Mouse (Mus musculus) neural tube, embryonic 13.5 days (tissue): ENCODE data around the gene H3f3a. TPM values are rescaled to one million over a fixed set of nuclear protein-coding genes. Genes with fewer than 3 reads are reported as not detected.
A peak's percentile ranks its signal among the peaks of the same experiment; 100 is the strongest.

Source experiments
- ATAC-seq: fragments of 200-750 bp; cut with Nextera tagmentation; 2 replicates; pipeline ENCODE4 v1.8.0; 2017; ENCODE audit warnings: low read depth, mild to moderate bottlenecking, moderate TSS enrichment, moderate library complexity
- H3K27ac ChIP-seq: fragments of 300-500 bp; sonication (generic); replicated peaks from 2 replicates; pipeline ENCODE4 v1.5.1; 2015; ENCODE audit warnings: moderate library complexity, mild to moderate bottlenecking, inconsistent platforms
- H3K27me3 ChIP-seq: fragments of 300-500 bp; sonication (generic); 2 replicates; pipeline ENCODE4 v1.6.1; 2015; ENCODE audit warnings: mild to moderate bottlenecking, inconsistent platforms
- H3K36me3 ChIP-seq: fragments of 300-500 bp; sonication (generic); 2 replicates; pipeline ENCODE4 v1.6.1; 2015; ENCODE audit warnings: mild to moderate bottlenecking, inconsistent platforms
- H3K4me1 ChIP-seq: fragments of 300-500 bp; sonication (generic); replicated peaks from 2 replicates; pipeline ENCODE4 v1.6.1; 2015; ENCODE audit warnings: inconsistent platforms
- H3K4me2 ChIP-seq: fragments of 300-500 bp; sonication (generic); 2 replicates; pipeline ENCODE4 v1.6.1; 2015; ENCODE audit warnings: inconsistent platforms, mild to moderate bottlenecking, moderate library complexity
- H3K4me3 ChIP-seq: fragments of 300-500 bp; sonication (generic); 2 replicates; pipeline ENCODE4 v1.5.1; 2015; ENCODE audit warnings: mild to moderate bottlenecking, inconsistent platforms
- H3K9ac ChIP-seq: fragments of 300-500 bp; sonication (generic); 2 replicates; pipeline ENCODE4 v1.6.1; 2015; ENCODE audit warnings: moderate library complexity, mild to moderate bottlenecking, inconsistent platforms
- H3K9me3 ChIP-seq: fragments of 300-500 bp; sonication (generic); 2 replicates; pipeline ENCODE4 v1.6.1; 2016; ENCODE audit warnings: inconsistent platforms
- WGBS: fragments of 180-500 bp; shearing (Covaris S2); methylation state at CpG from one replicate; pipeline ENCODE4 v1.1.7; 2015; 5-methylcytosine and 5-hydroxymethylcytosine counted together
- polyA plus RNA-seq: library from polyadenylated mRNA; unstranded; fragments of >200 nt; fragmentation: Nextera tagmentation; extraction: Ambion mirVana; gene quantifications from 2 replicates; pipeline ENCODE4 v1.2.1, GENCODE M21; 2015

H3f3a gene
- polyA plus RNA-seq, 1 experiment from 2014 or later: 3,867 TPM

DNA sequence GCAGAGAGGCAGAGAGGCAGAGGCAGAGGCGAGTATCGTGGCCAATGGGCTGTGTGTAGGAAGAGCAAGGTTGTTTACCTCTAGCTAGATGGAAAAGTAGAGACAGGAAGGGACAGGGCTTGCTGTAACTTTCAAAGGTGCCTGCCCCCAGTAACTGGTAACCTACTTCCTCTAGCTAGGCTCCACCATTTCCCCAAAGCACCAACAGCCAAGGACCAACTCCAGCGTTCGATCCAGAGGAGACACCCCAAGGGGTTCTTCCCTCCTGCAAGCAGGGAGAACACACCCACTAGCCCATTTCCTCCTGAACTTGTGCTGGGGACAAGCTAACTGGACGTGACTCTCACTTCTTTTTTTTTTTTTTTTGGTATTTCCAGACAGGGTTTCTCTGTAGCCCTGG lies 47.2 kb downstream of the H3f3a start:
- Histone ChIP-seq H3K36me3 (no peaks in the 10 kb centered on the region), H3K27me3 (peaks cover 8% of the 10 kb centered on the region; the same call in 1 of the 2 replicates), H3K4me3 (no peak overlapping the region), H3K9me3 (no peaks in the 10 kb centered on the region), H3K4me2 (no peak overlapping the region), H3K9ac (no peak overlapping the region), H3K27ac (no peak overlapping the region), H3K4me1 (peaks cover 28% of the 10 kb centered on the region)
- ATAC-seq: no peak
- 64% methylated on average over 5 of the region's 5 CpGs for WGBS

DNA sequence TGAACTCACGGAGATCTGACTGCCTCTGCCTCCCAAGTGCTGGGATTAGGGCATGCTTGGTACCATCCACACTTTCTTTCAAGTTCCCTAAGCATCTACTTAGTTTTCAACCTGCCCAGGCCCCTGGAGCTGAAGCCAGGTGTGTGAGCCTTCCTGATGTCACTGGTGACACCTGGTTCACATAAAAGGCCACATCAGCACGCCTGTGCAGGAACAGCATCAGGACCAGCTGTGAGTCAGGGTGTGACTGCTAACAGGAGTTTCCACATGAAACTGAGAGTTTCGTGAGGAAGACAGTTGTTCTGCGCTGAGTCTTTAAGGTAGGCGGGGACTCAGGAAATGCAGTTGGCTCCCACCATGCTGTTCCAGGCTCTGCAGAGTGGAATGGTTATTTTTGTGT lies 48.4 kb downstream of the H3f3a start:
- peaks cover 8% of the 10 kb centered on the region; the same call in 1 of the 2 replicates for H3K27me3 ChIP-seq
- 84% methylated on average over 5 of the region's 5 CpGs for WGBS

DNA sequence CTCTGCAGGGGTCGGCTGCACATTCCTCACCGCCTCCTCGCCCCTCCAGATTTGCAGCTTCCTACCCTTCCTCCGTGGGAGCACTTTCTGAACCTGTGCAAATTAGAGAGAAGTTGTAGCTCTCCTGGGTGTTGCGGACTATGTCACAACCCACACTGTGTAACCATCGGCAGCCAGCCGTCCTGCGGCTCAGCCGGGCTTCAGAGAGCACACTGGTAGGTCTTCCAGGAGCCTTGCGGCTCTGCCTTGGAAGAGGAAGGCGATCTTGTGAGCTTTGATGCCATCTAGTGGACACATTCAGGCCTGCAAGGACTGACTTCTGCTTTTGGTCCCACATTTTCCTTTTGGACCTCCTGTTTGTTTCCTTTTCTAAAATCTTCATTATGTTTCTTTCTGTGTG lies 49.9 kb downstream of the H3f3a start:
- peak overlapping the region; percentile 38 for H3K4me3 ChIP-seq
- peaks cover 28% of the 10 kb centered on the region for H3K4me1 ChIP-seq
- peak overlapping the region; percentile 81 for H3K4me2 ChIP-seq
- H3K9me3 ChIP-seq: no peaks in the 10 kb centered on the region
- peak overlapping the region; percentile 64 for H3K9ac ChIP-seq
- H3K36me3 ChIP-seq: no peaks in the 10 kb centered on the region
- peaks cover 8% of the 10 kb centered on the region; the same call in 1 of the 2 replicates for H3K27me3 ChIP-seq
- no peak overlapping the region for H3K27ac ChIP-seq
- 2% methylated on average over 11 of the region's 11 CpGs for WGBS
- ATAC-seq: peak; percentile 74; the same call in 1 of the 2 replicates

More for the DNA sequence above, 48.4 kb downstream of the H3f3a start:
- H3K4me2 ChIP-seq: no peak overlapping the region
- no peak overlapping the region for H3K27ac ChIP-seq
- peaks cover 28% of the 10 kb centered on the region for H3K4me1 ChIP-seq
- H3K4me3 ChIP-seq: no peak overlapping the region
- no peaks in the 10 kb centered on the region for H3K9me3 ChIP-seq
- no peak for ATAC-seq
- H3K9ac ChIP-seq: no peak overlapping the region
- H3K36me3 ChIP-seq: no peaks in the 10 kb centered on the region

DNA sequence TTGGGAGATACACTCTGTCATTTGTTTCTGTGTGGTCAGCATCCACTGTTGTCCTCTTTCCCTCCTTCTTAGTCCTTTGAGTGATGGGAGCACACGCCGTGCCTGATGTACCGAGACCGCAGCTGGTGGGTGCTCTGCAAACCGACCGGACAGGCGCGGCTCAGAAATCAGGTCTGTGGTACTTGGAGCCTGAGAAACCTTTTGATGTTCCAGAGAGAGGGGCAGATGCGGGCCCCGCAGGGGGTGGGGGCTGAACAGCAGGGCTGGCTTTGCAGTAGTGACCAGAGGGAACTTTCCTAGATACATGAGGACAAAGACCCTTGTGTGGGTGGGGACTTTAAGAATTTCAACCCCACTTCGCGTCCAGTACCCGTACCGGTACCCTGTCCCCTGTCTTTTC lies 50.4 kb downstream of the H3f3a start:
- 0 out of 2 replicates have a peak, but pooled peaks have one; percentile 33 for ATAC-seq
- Histone ChIP-seq H3K4me3 (peak overlapping the region; percentile 38), H3K4me1 (peaks cover 23% of the 10 kb centered on the region), H3K9ac (peak overlapping the region; percentile 64), H3K4me2 (peak overlapping the region; percentile 81), H3K9me3 (no peaks in the 10 kb centered on the region), H3K36me3 (no peaks in the 10 kb centered on the region), H3K27me3 (peaks cover 8% of the 10 kb centered on the region; the same call in 1 of the 2 replicates), H3K27ac (no peak overlapping the region)
- WGBS: 6% methylated on average over 14 of the region's 14 CpGs

DNA sequence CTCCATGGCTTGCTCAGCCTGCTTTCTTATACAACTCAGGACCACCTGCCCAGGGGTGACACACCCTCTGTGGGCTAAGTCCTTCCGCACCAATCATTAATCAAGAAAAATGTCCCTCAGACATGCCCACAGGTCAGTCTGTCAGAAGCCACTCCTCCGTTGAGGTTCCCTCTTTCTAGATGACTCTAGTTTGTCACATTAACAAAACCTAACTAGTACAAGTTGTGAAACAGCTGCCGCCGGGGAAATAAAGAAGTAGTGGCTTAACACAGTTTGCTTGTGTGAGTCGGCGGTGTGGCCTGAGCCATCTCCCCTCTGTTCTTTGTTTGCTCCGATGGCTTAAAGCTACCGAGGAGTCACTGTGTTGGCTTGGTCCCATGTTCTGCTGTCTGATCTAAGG lies 51.1 kb downstream of the H3f3a start:
- 87% methylated on average over 8 of the region's 8 CpGs for WGBS
- no peak overlapping the region for H3K4me3 ChIP-seq
- H3K4me2 ChIP-seq: peak overlapping the region; percentile 81; the same call in 1 of the 2 replicates
- no peak overlapping the region for H3K9ac ChIP-seq
- ATAC-seq: no peak
- H3K36me3 ChIP-seq: no peaks in the 10 kb centered on the region
- H3K27me3 ChIP-seq: peaks cover 8% of the 10 kb centered on the region; the same call in 1 of the 2 replicates
- no peak overlapping the region for H3K27ac ChIP-seq
- peaks cover 16% of the 10 kb centered on the region for H3K4me1 ChIP-seq
- no peaks in the 10 kb centered on the region for H3K9me3 ChIP-seq

DNA sequence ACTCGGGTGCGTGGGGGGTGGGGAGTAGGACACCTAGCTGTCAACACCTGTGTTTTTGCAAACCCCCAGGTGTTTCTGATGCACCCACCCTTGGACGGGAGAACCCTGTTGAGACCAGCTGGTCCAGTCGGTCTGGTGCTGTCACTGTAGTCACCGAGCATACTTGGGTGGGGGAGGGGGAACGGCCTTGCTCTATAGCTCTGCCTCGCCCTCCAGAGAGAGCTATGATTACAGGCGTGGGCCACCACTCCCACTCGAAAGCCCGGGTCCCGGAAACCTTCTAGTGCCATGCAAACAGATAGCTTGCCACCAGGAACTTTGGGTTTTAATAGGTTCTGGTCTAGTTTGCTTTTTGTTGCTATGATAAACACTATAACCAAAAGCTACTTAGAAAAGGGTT lies 51.6 kb downstream of the H3f3a start:
- no peak overlapping the region for H3K9ac ChIP-seq
- peaks cover 8% of the 10 kb centered on the region; the same call in 1 of the 2 replicates for H3K27me3 ChIP-seq
- no peaks in the 10 kb centered on the region for H3K36me3 ChIP-seq
- peaks cover 11% of the 10 kb centered on the region for H3K4me1 ChIP-seq
- H3K27ac ChIP-seq: no peak overlapping the region
- no peak overlapping the region for H3K4me2 ChIP-seq
- H3K9me3 ChIP-seq: no peaks in the 10 kb centered on the region
- H3K4me3 ChIP-seq: no peak overlapping the region
- no peak for ATAC-seq
- 89% methylated on average over 11 of the region's 11 CpGs for WGBS

DNA sequence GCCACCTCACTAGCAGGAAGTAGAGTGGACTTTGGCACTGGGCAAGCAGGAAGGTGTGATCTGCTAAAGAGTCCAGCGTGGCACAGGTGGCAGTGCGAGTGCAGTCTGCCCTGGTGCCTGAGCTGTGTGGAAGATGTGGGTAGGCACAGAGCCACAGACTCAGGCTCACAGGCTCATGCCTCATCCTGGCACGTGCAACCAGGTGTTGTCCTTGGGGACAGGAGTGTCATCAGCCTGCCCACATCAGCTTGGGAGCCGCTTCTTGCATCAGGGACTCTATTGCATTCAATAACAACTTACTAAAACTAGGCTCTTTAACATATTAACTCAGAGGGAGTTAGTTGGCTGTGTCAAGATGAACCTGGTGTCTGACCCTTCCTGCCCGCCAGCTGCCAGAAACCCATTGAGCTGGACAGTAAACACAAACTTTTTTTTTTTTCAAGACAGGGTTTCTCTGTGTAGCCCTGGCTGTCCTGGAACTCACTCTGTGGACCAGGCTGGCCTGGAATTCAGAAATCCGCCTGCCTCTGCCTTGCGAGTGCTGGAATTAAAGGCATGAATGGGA lies 55.7 kb downstream of the H3f3a start:
- Histone ChIP-seq H3K4me2 (no peak overlapping the region), H3K27ac (no peak overlapping the region), H3K4me1 (peaks cover 2% of the 10 kb centered on the region), H3K27me3 (peaks cover 3% of the 10 kb centered on the region; the same call in 1 of the 2 replicates), H3K4me3 (no peak overlapping the region), H3K36me3 (peaks cover 17% of the 10 kb centered on the region), H3K9me3 (no peaks in the 10 kb centered on the region), H3K9ac (no peak overlapping the region)
- no peak for ATAC-seq
- WGBS: 93% methylated on average over 7 of the region's 7 CpGs

DNA sequence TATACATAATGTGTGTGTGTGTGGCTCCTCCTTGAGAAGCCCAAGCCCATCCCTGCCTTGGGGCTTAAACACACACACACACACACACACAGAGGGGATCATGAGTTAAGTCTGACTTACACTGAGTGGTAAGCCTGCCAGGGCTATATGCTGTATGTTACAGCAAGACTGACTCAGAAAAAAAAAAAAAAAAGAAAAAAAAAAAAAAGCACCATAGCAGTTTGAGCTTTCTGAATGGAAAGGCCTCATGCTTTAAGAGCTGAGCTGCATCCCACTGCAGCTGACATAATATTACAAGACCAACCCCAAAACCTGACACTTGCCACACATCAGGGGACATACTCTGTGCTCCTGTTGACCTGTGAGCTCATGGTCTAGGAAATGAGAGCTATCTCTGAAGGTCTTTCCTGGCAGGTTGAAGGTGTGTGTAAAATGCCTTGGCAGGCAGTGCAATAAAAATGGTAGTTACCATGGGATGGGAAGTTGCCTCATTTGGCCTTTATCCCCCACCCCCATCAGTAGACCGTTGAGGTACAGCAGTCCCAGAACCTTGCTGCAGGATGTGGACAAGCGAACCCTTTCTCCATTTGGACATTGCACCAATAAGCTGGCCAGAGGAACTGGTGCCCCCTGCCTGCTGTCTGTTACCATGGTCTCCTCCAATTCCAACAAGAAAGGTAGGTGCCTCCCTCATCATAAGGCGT lies 56.3 kb downstream of the H3f3a start:
- H3K4me1 ChIP-seq: no peaks in the 10 kb centered on the region
- ATAC-seq: no peak
- H3K4me2 ChIP-seq: no peak overlapping the region
- no peak overlapping the region for H3K9ac ChIP-seq
- H3K4me3 ChIP-seq: no peak overlapping the region
- H3K27me3 ChIP-seq: no peaks in the 10 kb centered on the region
- WGBS: 87% methylated on average over 3 of the region's 3 CpGs
- no peak overlapping the region for H3K27ac ChIP-seq
- no peaks in the 10 kb centered on the region for H3K9me3 ChIP-seq
- H3K36me3 ChIP-seq: peaks cover 23% of the 10 kb centered on the region

DNA sequence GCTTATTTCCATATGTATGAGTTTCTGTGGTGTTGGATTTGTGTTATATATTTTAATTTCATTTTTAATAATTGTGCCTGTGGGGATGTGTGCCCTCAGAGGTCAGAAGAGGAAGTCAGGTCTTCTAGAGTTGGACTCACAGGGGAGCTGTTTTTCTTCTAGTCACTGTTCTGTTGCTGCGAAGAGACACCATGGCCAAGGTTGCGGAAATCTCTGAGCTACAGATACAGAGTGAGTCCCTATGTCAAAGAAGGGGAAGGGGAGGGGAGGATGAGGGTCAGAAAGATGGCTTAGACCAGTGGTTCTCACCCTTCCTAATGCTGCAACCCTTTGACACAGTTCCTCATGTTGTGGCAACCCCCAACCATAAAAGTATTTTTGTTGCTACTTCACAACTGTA lies 57.0 kb downstream of the H3f3a start:
- Histone ChIP-seq H3K36me3 (peaks cover 30% of the 10 kb centered on the region), H3K4me2 (no peak overlapping the region), H3K9me3 (no peaks in the 10 kb centered on the region), H3K9ac (no peak overlapping the region), H3K27me3 (no peaks in the 10 kb centered on the region), H3K4me1 (no peaks in the 10 kb centered on the region), H3K4me3 (no peak overlapping the region), H3K27ac (no peak overlapping the region)
- WGBS: 91% methylated on average over 2 of the region's 2 CpGs
- no peak for ATAC-seq

DNA sequence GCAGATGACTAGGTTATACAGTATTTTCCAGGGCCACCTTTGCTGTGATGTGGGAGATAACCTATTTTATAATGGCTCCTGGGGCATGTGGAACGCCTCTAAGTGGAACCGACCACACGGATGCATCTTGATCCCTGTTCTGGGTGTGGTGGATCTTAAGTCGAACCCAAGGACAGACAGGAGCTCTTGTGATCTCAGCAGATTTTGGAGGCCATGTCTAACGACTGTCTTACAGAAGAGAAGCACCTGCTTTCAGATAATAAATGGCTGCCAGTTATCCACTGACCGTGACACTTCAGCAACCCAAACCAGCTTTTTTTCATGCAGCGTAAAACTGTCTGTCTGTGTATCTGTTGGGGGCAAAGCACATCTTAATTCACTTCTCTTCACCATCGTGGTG lies 59.4 kb downstream of the H3f3a start:
- H3K4me3 ChIP-seq: no peak overlapping the region
- 90% methylated on average over 8 of the region's 8 CpGs for WGBS
- peaks cover 41% of the 10 kb centered on the region for H3K36me3 ChIP-seq
- no peak overlapping the region for H3K9ac ChIP-seq
- no peak overlapping the region for H3K4me2 ChIP-seq
- H3K27ac ChIP-seq: no peak overlapping the region
- H3K27me3 ChIP-seq: no peaks in the 10 kb centered on the region
- no peaks in the 10 kb centered on the region for H3K9me3 ChIP-seq
- ATAC-seq: no peak
- no peaks in the 10 kb centered on the region for H3K4me1 ChIP-seq

DNA sequence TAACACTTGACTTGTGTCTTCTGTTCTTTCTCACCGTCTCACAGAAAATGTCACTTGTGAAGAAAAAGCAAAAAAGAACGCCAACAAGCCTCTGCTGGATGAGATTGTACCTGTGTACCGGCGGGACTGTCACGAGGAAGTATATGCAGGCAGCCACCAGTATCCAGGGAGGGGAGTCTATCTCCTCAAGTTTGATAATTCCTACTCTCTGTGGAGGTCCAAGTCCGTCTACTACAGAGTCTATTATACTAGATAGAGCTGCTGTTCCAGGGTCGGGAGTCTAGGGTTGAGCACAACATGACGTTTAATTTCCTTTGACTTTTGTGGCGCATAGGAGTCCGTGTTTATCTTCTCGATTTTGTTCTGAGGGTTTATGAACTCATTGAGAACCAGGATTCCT lies 61.6 kb downstream of the H3f3a start:
- Histone ChIP-seq H3K27ac (no peak overlapping the region), H3K27me3 (no peaks in the 10 kb centered on the region), H3K4me1 (no peaks in the 10 kb centered on the region), H3K4me2 (no peak overlapping the region), H3K9me3 (no peaks in the 10 kb centered on the region), H3K4me3 (no peak overlapping the region), H3K36me3 (peaks cover 61% of the 10 kb centered on the region), H3K9ac (no peak overlapping the region)
- no peak for ATAC-seq
- 95% methylated on average over 11 of the region's 11 CpGs for WGBS
